Mouse (Mus musculus): ENCODE measurements around the gene Tmem223. TPM values are rescaled to one million over a fixed set of nuclear protein-coding genes. Genes with fewer than 3 reads are reported as not detected.

Gene Tmem223
- polyA plus RNA-seq, 1 experiment from 2014 or later, result 197 TPM

DNA sequence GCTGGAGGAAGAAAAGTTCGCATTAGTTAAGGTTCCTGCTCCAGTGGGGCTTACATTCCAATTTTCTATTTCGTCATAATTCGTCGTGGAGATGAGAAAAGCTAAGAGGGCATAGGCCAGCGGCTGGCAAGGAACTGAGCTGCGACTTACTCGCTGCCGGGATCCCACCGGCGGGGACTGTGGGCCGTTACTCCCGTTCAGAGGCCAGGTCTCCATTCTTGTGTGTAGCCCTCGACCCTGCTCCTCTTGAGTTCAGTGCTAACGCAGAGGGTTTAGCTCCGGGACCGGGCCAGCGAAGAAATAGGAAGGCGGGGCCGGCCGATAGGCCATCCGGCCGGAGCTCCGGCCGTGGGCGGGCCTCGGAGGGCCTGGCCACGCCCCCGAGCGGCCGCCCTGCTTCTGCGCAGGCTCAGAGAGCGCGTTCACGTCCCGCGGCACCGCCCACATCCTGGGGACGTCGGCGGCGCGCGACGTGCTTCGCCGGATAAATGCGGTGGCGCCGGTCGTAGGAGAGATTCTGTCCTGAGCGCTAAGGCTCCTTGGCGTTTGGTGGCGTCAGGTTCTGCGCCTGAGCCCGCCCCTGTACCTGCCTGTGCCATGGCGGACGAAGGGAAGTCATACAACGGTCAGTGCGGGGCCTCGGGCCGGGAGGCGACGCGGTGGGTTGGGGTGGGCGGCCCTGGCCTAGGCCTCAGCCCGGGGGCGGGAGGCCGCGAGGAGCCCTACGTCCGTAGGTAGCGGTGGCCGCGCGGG is 14.0 kb upstream of the Tmem223 start, which contains the start of gene Nxf1:
Gene Nxf1 (plus strand): TSS at position 439 of the 753 bp plus-strand sequence.
- under 1% methylated on average over 75 of the region's 75 CpGs for WGBS
- Histone ChIP-seq H3K4me1 (ENCODE audit: control insufficient read depth, insufficient read depth, low read length) (no peaks in the 10 kb centered on the region), H3K4me2 (ENCODE audit: low read depth, low read length) (peak within 1 kb of the TSS; percentile 71), H3K9me3 (replicated peaks; ENCODE audit: control insufficient read depth, low read length) (no peaks in the 10 kb centered on the region), H3K27me3 (ENCODE audit: control insufficient read depth, insufficient read depth, low read length) (no peaks in the 10 kb centered on the region), H3K9ac (replicated peaks; ENCODE audit: low read length) (peak within 1 kb of the TSS; percentile 95), H3K27ac (replicated peaks; ENCODE audit: low read depth, low read length) (peak within 1 kb of the TSS; percentile 85), H3K36me3 (replicated peaks; ENCODE audit: control insufficient read depth, insufficient read depth, low read depth, low read length) (peaks cover 7% of the 10 kb centered on the region), H3K4me3 (ENCODE audit: low read depth, low read length) (peak within 1 kb of the TSS; percentile 96)
- ATAC-seq (replicated peaks; ENCODE audit: insufficient number of reproducible peaks, low FRiP score, low TSS enrichment, low read depth) (peak; percentile 90), DNase-seq (ENCODE audit: low spot score) (peak; percentile 97)

DNA sequence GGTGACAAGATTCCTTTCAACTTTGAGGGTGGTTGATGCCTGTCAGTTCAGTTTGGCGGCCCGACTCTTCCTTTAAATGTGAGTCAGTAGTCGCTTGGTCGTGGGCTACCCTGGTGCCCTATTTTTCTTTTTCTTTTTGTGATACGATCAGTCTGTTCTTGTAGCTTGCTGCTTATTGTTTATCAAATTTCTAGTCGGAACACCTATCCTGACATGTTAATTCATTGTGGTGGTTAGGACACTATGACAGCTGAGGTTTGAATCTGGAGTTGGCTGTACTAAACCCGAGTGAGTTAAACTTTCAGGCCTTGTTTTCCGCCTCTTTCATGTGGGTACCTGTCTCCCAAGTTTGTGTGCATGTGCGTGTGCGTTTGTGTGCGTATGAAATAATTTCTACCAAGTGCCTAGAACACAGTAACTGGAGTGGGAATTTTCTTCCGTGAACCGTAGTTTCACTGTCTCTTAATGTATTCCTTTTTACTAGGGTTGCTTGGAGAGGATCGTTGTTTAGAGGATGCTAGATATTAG is 13.3 kb upstream of the Tmem223 start:
- Histone ChIP-seq H3K4me1 (ENCODE audit: control insufficient read depth, insufficient read depth, low read length) (no peaks in the 10 kb centered on the region), H3K36me3 (replicated peaks; ENCODE audit: control insufficient read depth, insufficient read depth, low read depth, low read length) (peaks cover 7% of the 10 kb centered on the region), H3K9ac (replicated peaks; ENCODE audit: low read length) (peak overlapping the region; percentile 95), H3K4me3 (ENCODE audit: low read depth, low read length) (peak overlapping the region; percentile 96), H3K27me3 (ENCODE audit: control insufficient read depth, insufficient read depth, low read length) (no peaks in the 10 kb centered on the region), H3K4me2 (ENCODE audit: low read depth, low read length) (peak overlapping the region; percentile 71), H3K27ac (replicated peaks; ENCODE audit: low read depth, low read length) (peak overlapping the region; percentile 85), H3K9me3 (replicated peaks; ENCODE audit: control insufficient read depth, low read length) (no peaks in the 10 kb centered on the region)
- DNase-seq (ENCODE audit: low spot score) (no peak), ATAC-seq (replicated peaks; ENCODE audit: insufficient number of reproducible peaks, low FRiP score, low TSS enrichment, low read depth) (no peak)
- 7% methylated on average over 14 of the region's 14 CpGs for WGBS

- 83% methylated on average over 2 of the region's 2 CpGs for WGBS
- Histone ChIP-seq H3K4me2 (ENCODE audit: low read depth, low read length) (no peak overlapping the region; the same call in 1 of the 2 replicates), H3K27me3 (ENCODE audit: control insufficient read depth, insufficient read depth, low read length) (no peaks in the 10 kb centered on the region), H3K27ac (replicated peaks; ENCODE audit: low read depth, low read length) (no peak overlapping the region), H3K9me3 (replicated peaks; ENCODE audit: control insufficient read depth, low read length) (no peaks in the 10 kb centered on the region), H3K4me1 (ENCODE audit: control insufficient read depth, insufficient read depth, low read length) (no peaks in the 10 kb centered on the region), H3K4me3 (ENCODE audit: low read depth, low read length) (no peak overlapping the region), H3K9ac (replicated peaks; ENCODE audit: low read length) (no peak overlapping the region), H3K36me3 (replicated peaks; ENCODE audit: control insufficient read depth, insufficient read depth, low read depth, low read length) (peaks cover 11% of the 10 kb centered on the region)
- no peak for DNase-seq (ENCODE audit: low spot score)
- ATAC-seq (replicated peaks; ENCODE audit: insufficient number of reproducible peaks, low FRiP score, low TSS enrichment, low read depth), result no peak
Observed at GRCm38 (mm10) chr19:8758899-8759298, 11.9 kb upstream of the Tmem223 start.

DNA sequence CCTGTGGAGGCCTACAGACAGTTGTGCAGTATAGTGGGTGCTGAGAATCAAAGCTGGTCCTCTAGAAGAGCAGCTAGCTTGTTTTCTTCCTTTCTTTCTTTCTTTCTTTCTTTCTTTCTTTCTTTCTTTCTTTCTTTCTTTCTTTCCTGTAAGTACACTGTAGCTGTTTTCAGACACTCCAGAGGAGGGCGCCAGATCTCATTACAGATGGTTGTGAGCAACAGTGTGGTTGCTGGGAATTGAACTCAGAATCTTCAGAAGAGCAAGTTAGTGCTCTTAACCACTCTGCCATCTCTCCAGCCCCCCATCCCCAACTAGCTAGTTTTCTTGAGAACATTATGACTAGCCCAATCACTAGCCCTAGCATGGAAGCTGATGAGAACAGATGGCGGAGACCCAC is 10.0 kb upstream of the Tmem223 start:
- Histone ChIP-seq H3K4me3 (ENCODE audit: low read depth, low read length) (no peak overlapping the region), H3K4me2 (ENCODE audit: low read depth, low read length) (no peak overlapping the region), H3K9me3 (replicated peaks; ENCODE audit: control insufficient read depth, low read length) (no peaks in the 10 kb centered on the region), H3K9ac (replicated peaks; ENCODE audit: low read length) (no peak overlapping the region), H3K4me1 (ENCODE audit: control insufficient read depth, insufficient read depth, low read length) (no peaks in the 10 kb centered on the region), H3K36me3 (replicated peaks; ENCODE audit: control insufficient read depth, insufficient read depth, low read depth, low read length) (peaks cover 17% of the 10 kb centered on the region), H3K27me3 (ENCODE audit: control insufficient read depth, insufficient read depth, low read length) (no peaks in the 10 kb centered on the region), H3K27ac (replicated peaks; ENCODE audit: low read depth, low read length) (no peak overlapping the region)
- DNase-seq (ENCODE audit: low spot score) (no peak), ATAC-seq (replicated peaks; ENCODE audit: insufficient number of reproducible peaks, low FRiP score, low TSS enrichment, low read depth) (no peak)
- WGBS, result 85% methylated on average over 2 of the region's 2 CpGs

- Histone ChIP-seq H3K27ac (replicated peaks; ENCODE audit: low read depth, low read length) (no peak overlapping the region), H3K4me1 (ENCODE audit: control insufficient read depth, insufficient read depth, low read length) (no peaks in the 10 kb centered on the region), H3K27me3 (ENCODE audit: control insufficient read depth, insufficient read depth, low read length) (no peaks in the 10 kb centered on the region), H3K9me3 (replicated peaks; ENCODE audit: control insufficient read depth, low read length) (no peaks in the 10 kb centered on the region), H3K9ac (replicated peaks; ENCODE audit: low read length) (no peak overlapping the region), H3K4me2 (ENCODE audit: low read depth, low read length) (no peak overlapping the region), H3K36me3 (replicated peaks; ENCODE audit: control insufficient read depth, insufficient read depth, low read depth, low read length) (peaks cover 27% of the 10 kb centered on the region), H3K4me3 (ENCODE audit: low read depth, low read length) (no peak overlapping the region)
- DNase-seq (ENCODE audit: low spot score) (no peak), ATAC-seq (replicated peaks; ENCODE audit: insufficient number of reproducible peaks, low FRiP score, low TSS enrichment, low read depth) (no peak)
- WGBS, result 95% methylated on average over 4 of the region's 4 CpGs
Observed at GRCm38 (mm10) chr19:8763276-8763675, 7.5 kb upstream of the Tmem223 start.

GRCm38 (mm10) chr19:8765562-8765961 is 5.2 kb upstream of the Tmem223 start:
- Histone ChIP-seq H3K9me3 (replicated peaks; ENCODE audit: control insufficient read depth, low read length) (no peaks in the 10 kb centered on the region), H3K36me3 (replicated peaks; ENCODE audit: control insufficient read depth, insufficient read depth, low read depth, low read length) (peaks cover 31% of the 10 kb centered on the region), H3K4me1 (ENCODE audit: control insufficient read depth, insufficient read depth, low read length) (no peaks in the 10 kb centered on the region), H3K4me3 (ENCODE audit: low read depth, low read length) (no peak overlapping the region), H3K4me2 (ENCODE audit: low read depth, low read length) (no peak overlapping the region), H3K27ac (replicated peaks; ENCODE audit: low read depth, low read length) (no peak overlapping the region), H3K27me3 (ENCODE audit: control insufficient read depth, insufficient read depth, low read length) (no peaks in the 10 kb centered on the region), H3K9ac (replicated peaks; ENCODE audit: low read length) (no peak overlapping the region)
- no peak for DNase-seq (ENCODE audit: low spot score)
- no peak; the same call in 1 of the 2 replicates for ATAC-seq (replicated peaks; ENCODE audit: insufficient number of reproducible peaks, low FRiP score, low TSS enrichment, low read depth)
- 96% methylated on average over 9 of the region's 9 CpGs for WGBS

GRCm38 (mm10) chr19:8772996-8773395 is 2.2 kb downstream of the Tmem223 start:
- Histone ChIP-seq H3K27me3 (ENCODE audit: control insufficient read depth, insufficient read depth, low read length) (no peaks in the 10 kb centered on the region), H3K4me3 (ENCODE audit: low read depth, low read length) (no peak overlapping the region), H3K4me1 (ENCODE audit: control insufficient read depth, insufficient read depth, low read length) (no peaks in the 10 kb centered on the region; the same call in 1 of the 2 replicates), H3K27ac (replicated peaks; ENCODE audit: low read depth, low read length) (no peak overlapping the region), H3K36me3 (replicated peaks; ENCODE audit: control insufficient read depth, insufficient read depth, low read depth, low read length) (peaks cover 4% of the 10 kb centered on the region; the same call in 1 of the 2 replicates), H3K4me2 (ENCODE audit: low read depth, low read length) (no peak overlapping the region; the same call in 1 of the 2 replicates), H3K9me3 (replicated peaks; ENCODE audit: control insufficient read depth, low read length) (no peaks in the 10 kb centered on the region), H3K9ac (replicated peaks; ENCODE audit: low read length) (no peak overlapping the region; the same call in 1 of the 2 replicates)
- no peak for DNase-seq (ENCODE audit: low spot score)
- 89% methylated on average over 5 of the region's 5 CpGs for WGBS
- ATAC-seq (replicated peaks; ENCODE audit: insufficient number of reproducible peaks, low FRiP score, low TSS enrichment, low read depth), result no peak

- Histone ChIP-seq H3K27ac (replicated peaks; ENCODE audit: low read depth, low read length) (no peak overlapping the region), H3K36me3 (replicated peaks; ENCODE audit: control insufficient read depth, insufficient read depth, low read depth, low read length) (peaks cover 4% of the 10 kb centered on the region; the same call in 1 of the 2 replicates), H3K27me3 (ENCODE audit: control insufficient read depth, insufficient read depth, low read length) (no peaks in the 10 kb centered on the region), H3K4me1 (ENCODE audit: control insufficient read depth, insufficient read depth, low read length) (no peaks in the 10 kb centered on the region; the same call in 1 of the 2 replicates), H3K4me2 (ENCODE audit: low read depth, low read length) (peak overlapping the region; percentile 99), H3K9me3 (replicated peaks; ENCODE audit: control insufficient read depth, low read length) (no peaks in the 10 kb centered on the region), H3K9ac (replicated peaks; ENCODE audit: low read length) (peak overlapping the region; percentile 29; the same call in 1 of the 2 replicates), H3K4me3 (ENCODE audit: low read depth, low read length) (peak overlapping the region; percentile 74)
- ATAC-seq (replicated peaks; ENCODE audit: insufficient number of reproducible peaks, low FRiP score, low TSS enrichment, low read depth) (no peak), DNase-seq (ENCODE audit: low spot score) (no peak)
- 66% methylated on average over 6 of the region's 6 CpGs for WGBS
Observed at GRCm38 (mm10) chr19:8773409-8773808, 2.6 kb downstream of the Tmem223 start.
